Mouse (Mus musculus): ENCODE data around the gene Mpv17l.
"Not testable (repeated sequence)": the region's sequence is repeated elsewhere in the genome, so short reads cannot be mapped to it uniquely, and the experiment has no call there.

The Mpv17l gene

DNA sequence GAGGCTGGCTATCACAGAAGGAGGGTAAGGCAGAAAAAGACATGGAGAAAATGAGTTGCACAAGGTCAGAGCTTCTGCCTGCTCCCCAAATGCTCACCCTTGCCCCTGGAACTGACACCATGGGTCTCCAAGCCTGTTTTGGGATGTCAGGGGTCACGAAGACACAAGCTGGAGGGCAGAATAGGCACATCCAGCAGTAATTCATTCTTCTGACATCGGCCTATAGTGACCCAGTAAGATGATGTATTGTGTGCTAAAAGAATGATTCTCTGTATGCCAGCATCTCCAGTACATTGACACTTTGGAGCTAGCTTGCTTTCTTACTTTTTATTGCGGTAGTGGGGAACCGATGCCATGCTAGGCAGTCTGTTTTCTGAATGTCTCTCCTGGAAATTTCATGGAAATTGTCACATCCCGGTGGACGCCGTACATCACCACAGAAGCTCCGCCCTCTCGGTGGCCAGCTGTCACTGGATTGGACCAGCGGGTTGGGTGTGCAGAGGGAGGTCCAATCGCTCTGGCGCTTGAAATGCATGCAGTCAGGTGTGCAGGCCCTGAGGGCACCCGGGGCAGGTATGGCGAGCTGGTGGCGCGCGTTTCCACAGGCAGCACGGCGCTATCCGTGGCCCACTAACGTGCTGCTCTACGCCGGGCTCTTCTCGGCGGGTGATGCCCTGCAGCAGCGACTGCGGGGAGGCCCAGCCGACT, 37.3 kb downstream of the Mpv17l start:
- DNase-seq = peak; percentile 94

DNA sequence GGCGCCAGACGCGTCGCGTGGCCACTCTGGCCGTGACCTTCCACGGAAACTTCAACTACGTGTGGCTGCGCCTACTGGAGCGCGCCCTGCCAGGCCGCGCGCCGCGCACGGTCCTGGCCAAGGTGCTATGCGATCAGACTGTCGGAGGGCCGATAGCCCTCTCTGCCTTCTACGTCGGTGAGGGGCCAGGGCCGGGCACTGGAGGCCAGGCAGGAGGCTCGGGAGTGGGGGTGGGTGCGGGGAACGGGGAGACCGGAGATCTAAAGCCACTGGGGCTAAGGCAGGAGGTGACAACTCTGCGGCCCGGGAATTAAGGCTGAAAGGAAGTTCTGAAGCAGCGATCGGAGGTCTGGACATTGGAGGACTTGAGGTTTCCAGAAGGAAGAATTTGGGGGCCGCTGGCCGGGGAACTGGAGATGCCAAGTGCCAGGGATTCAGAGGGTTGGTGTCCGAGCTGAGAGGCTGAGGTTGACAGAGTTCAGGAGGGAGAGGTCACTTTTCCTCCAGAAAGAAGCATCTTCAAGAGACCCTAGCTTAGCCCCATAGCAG, 38.0 kb downstream of the Mpv17l start:
- no peak for DNase-seq

DNA sequence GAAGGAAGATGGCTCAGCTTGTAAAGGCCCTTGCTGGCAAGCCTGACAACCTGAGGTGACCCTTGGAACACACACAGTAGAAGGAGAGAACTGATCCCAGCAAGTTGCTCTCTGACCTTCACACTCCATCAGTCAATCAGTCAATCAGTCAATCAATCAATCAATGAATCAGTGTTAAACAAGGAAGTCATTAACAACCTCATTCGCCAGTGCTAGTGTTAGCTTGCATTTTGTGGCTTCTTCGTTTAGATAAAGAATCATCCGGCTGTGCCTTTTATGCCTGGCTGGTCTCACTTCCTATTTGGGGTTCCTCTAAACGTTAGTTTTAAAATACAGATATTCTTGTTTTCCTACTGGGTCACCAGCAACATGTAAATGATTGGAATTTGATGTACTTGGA, 41.2 kb downstream of the Mpv17l start:
- no peak for DNase-seq

DNA sequence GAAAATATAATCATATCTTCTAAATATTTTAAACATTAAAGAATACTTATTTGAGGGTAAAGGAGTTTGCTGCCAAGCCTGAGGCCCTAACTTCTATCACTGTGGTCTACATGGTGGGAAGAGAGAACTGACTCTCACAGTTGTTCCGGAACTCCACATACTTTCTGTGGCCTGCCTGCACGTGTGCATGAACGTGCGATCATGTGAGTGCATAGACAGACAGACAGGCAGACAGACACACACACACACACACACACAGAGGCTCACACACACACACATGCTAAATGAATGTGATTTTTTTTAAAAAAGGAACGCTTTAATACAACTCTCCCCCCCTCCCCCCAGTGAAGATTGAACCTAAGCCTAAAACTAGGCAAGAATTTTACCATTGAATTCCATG, 41.8 kb downstream of the Mpv17l start:
- no peak for DNase-seq

DNA sequence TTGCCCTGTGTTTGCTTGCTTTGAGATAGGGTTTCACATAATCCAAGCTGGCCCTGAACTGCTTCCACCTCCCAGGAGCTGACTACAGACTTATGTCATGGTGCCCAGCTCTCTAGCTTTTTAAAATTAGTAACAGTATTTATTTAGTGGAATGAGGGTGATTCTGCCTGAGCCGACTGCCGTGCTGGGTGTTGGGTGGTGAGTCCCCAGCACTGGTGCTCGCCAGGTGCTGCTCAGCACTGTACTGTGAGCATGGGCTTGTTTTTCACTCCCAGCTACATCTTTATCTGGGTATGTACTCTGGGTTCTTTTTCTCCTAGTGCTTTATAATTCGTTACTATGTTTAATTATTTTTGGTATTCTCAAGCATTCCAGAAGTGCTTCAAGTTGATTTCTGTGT, 42.2 kb downstream of the Mpv17l start:
- no peak for DNase-seq

DNA sequence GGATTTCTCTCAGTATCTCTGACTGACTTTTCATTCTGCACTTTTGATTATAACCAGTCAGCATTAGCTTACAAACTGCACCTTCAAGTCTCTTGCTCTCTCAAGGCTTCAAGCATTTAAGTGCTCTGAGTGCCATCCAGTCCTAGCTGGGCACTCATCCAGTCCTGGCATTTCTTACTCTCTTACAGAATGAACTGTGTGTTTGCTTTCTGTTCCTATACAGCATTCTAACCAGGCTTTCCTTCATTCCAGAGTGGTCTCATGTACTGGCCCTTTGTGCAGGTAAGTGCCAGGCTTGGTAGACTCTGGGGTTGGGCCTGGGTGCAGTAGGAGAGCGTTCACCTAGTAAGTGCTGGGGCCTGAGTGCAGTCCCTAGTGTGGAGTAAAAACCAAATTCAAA, 43.3 kb downstream of the Mpv17l start:
- DNase-seq = no peak

DNA sequence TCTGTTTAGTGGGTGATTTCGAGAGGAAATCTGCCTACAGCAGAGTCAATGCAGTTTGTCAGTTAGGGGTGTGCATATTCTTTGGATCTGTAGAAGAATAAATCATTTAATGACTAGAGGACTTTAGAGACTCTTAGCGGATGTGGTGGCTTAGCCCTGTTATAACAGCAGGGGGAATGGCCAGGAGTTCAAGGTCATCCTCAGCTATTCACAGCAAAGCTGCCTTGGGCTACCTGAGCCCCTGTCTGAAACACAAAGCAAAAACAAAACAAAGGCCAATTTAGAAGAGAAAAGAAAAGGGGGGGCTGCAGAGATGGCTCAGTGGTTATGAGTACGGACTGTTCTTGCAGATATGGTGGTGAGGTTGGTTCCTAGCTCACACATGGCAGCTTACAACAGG, 48.3 kb downstream of the Mpv17l start:
- DNase-seq = no peak

DNA sequence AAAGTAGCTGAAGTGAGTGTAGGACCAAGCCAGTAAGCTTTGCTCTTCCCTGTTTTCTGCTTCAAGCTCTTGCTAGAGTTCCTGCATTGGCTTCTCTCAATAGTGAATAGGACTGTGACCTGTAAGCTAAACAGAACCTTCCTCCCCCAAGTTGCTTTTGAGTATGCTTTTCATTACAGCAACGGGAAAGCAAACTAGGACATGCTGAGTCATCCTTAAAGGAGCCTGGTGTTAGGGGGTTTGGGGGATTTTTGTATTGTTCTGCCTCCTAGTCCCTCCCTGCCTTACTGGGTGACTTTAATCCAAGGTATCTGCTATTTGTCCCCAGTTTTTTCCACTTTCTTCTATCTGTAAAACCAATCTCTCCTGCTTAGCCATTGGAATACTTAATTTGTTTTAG, 59.1 kb downstream of the Mpv17l start:
- no peak for DNase-seq

DNA sequence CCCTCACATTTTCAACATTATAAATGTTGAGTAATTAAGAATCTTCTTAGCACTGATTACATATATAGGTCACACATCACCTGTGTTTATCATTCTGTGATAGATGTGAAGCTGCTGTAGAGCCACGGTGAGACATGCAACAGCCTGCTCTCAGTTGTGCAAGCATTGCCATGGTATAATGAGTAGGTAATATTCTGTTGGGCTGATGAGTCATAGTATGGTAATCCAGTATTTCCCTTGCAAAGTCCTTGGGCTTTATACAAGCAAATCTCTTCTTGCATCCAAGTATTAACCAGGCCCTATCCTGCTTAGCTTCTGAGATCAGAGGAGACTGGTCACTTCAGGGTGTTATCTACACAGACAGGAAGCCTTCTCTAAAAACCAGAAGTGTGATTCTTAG, 66.1 kb downstream of the Mpv17l start:
- DNase-seq = no peak

DNA sequence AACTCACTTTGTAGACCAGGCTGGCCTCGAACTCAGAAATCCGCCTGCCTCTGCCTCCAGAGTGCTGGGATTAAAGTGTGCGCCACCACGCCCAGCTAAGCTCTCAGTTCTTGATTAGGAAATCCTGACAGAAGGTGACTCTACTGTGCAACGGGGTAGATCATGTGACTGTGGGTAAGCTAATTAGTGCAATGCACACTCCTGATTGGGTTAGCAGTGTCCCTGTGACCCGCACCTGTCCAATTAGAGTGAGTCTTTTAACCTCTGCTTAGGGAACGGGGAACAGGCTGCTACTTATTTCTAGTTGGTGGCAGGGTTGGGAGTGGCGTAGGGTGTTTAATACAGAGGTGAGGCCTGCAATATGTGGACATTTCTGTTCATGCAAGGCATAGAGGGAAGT, 69.1 kb downstream of the Mpv17l start:
- no peak for DNase-seq

DNA sequence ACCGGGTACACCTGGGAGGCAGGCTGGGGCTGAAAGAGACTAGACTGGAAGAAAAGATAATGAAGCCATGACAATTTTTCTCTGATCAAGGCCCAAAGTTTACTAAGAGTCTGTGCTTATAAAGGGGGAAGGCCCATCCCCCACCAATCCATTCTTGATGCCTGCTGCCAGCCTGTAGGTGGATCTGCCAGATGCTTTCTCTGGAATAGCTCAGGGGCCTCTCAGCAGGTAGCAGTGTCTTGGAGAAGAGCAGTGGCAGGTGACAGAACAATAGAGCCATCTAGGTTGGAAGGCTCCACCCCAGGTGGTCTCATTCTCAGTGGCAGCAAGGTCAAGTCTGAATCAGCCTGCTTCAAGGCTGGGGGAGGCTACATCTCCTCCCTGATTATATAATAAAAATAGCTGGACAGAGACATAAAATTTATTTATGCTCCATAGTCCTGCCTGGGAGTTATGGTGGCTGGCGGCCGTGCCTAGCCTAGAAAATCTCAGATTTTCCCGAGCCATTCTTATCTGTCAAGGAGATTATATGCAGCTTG, 73.5 kb downstream of the Mpv17l start:
- DNase-seq = not testable (repeated sequence)

DNA sequence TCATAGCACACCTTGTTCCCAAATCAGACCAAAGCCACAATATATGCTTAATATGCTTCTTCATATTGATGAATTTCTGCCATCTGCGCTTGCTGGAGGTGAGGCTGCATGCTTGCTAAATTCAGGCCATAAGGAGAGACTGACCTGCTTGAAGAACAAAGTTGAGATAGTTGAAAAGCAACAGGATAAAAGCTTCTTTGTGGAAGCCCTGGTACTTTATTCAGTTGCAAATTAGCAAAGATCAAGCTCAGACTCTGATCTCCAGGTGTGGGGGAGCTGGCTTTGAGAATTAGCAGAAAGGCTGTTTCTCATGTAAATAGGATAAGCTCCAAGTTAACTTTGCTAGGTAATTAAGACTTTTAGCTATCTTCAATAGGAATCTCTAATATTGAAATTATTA, 74.1 kb downstream of the Mpv17l start:
- DNase-seq = not testable (repeated sequence)

DNA sequence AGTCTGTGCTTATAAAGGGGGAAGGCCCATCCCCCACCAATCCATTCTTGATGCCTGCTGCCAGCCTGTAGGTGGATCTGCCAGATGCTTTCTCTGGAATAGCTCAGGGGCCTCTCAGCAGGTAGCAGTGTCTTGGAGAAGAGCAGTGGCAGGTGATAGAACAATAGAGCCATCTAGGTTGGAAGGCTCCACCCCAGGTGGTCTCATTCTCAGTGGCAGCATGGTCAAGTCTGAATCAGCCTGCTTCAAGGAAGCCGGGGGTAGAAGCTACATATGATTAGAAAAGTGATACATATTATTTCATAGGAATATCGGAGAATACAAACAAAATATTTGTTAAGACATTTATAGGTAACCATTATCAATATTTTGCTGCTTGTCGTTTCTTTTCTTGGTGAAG, 78.8 kb downstream of the Mpv17l start:
- not testable (repeated sequence) for DNase-seq

DNA sequence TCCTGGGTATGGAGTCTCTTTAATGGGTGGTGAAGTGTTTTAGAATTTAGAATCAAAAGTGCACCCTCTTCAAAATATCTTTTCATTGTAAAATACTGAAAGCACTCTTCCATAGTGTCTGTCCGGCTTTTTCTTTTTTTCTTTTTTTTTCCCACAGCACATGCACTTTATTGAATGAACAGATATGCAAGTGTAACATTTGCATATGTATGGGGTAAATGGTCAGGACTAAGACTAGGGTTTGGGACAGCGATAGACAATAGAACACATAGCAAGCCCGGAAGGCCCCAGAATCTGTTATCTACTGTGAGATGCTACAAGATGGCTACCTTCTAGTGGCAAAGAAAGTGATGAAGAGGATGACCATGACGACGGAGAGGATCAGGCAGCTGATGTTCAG, 80.2 kb downstream of the Mpv17l start:
- no peak for DNase-seq

DNA sequence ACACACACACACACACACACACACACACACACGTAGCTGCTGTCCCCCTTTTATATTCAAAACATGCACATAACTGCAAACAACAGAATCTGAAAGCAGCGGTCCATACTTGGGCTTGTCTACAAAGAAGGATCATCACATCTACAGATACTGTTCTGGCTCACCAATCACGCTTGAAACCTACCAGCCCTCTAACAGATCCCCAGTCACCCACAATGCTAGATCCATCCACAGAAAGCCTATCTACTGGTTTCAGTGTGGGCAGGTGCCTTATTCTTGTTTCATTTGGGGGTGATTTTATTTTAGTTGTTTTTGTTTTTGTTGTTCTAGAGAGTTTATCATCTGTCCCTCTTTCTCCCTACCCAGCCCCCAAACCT, 83.2 kb downstream of the Mpv17l start:
- DNase-seq = no peak

DNA sequence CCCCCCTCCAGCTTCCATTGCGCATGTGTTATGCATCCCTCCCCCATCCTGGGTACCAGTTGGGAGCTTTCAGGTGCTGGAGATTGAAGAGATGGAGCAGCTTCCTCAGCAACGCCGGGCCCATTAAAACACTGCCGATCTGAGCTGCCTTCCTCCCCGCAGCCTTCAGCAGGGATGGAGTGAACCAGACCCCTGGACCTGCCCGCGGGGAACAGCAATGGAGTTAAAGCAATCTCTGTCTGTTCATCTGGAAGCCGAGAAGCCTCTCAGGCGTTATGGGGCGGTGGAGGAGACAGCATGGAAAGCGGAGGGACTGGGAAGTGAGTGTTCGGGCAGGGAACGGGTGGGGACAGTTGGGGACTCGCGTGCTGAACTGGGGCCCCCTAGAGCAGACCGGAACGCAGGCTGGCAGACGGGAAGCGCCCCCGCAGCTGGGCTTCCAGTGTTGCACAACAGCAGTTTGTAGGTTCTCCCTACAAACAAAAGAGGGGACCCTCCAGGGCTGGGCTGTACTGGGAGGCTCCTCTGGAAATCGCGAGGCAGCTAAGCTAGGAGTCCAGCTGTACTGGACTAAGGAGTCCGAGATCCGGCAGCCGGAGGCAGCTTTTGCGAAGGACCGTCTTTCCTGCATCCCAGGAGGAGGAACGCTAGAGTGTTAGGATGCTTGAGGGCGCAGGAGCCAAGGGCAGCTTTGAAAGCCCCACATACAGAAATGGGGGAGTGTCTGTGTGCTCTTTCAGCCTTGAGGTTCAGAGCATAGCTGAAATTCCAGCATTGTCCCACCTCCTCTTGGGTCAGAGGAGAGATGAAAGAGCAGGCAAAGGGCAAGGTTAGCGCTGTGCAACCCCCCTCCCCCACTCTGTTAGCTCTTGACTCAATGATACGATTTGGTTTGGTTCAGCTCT, 83.9 kb downstream of the Mpv17l start, which contains the start of the genes 2900011O08Rik and Ifitm7:
2900011O08Rik (plus strand) TSS at position 31 of the 905 bp plus-strand sequence.
Ifitm7 (minus strand) TSS at position 315 of the 905 bp plus-strand sequence.
- peak; percentile 74 for DNase-seq

DNA sequence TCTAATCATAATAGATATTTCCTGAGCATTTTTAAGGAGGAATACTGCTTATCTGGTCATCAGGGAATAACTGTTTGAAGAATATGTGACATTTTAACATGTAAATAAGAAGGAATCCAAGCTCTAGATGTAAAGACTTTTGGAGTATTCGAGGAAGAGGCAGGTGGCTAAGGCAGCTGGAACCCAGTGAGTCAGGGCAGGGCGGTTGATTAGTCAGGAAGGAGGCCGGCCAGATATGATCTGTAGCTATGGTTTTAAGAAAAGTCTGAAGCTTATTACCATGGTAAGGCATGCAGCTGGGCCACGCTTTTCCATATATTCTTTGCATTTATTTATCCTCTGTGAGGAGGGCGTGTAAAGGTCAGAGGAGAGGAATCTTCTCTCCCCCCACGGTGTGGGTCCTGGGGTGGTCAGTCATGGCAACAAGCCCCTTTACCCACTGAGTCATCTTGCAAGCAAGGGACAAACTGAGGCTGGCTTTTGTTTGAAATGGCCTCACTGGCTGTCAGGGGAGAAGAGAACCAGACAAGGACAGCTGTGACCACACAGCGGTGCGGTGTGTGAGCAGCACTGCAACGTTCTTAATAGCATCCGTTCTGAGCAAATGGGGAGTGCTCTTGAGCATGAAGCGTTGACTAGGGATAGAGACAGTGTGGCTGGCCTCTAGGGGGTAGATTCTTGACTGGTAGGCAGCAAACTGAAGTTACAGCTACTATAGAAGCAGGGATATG, 89.7 kb downstream of the Mpv17l start:
- DNase-seq = no peak

DNA sequence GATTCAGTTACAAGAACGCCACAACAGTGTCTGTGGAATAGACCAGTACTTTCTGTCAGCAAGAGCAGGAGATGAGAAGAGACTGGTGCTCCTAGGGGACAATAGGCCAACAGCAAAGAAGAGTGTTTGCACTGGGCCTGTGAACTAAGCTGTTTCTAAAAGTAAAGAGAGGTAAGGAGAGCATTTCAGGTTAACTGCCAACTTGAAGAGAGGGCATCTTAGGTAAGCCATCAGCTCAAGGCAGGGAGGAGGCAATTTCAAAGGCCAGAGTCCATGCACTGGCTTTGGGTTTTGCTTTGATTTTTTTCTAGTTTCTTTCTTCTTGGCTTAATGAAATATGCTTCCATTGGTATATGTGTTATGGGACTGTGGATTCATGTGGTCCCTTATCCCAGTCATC, 91.1 kb downstream of the Mpv17l start:
- no peak for DNase-seq

DNA sequence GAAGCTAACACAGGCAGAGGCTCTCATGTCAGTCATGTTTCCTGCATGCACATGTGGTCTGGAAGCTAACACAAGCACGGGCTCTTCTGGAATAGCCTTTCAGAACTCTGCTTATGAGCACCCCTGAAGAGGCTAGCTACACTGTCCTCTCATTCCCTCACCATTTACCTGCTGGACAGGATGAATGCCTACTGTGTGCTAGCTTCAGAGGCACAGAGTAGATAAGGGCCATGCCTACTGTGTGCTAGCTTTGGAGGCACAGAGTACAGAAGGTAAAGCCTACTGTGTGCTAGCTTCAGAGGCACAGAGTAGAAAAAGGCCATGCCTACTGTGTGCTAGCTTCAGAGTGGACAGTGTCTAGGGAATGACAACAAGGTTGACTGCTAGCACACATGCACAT, 91.5 kb downstream of the Mpv17l start:
- DNase-seq = no peak
